Mouse (Mus musculus): ENCODE measurements at regions not wholly inside any gene's neighbourhood (a gene's known extent, or its start where the extent isn't known, plus 50 kb on each side); places are given as distances from the start of the nearest gene placed in this dataset.

DNA sequence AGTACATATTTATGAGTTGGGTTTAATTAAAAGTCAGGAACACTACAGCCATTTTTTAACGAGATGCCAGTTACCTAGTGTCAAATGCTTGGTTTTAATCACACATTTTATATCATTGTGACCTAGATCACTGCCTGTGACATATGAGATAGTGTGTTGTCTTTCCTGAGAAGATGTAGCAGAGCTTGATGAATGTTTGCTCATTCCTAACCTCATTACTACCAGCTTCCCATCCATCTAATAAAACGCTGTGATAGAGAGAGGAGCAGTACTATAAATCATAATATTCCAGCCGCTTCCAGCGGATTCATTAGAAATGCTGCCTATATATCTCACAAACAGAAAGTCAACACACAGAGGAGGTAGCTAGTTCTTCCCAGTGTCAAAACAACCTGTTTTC, 163.6 kb downstream of the Aldoart1 start:
- DNase-seq, result no peak

DNA sequence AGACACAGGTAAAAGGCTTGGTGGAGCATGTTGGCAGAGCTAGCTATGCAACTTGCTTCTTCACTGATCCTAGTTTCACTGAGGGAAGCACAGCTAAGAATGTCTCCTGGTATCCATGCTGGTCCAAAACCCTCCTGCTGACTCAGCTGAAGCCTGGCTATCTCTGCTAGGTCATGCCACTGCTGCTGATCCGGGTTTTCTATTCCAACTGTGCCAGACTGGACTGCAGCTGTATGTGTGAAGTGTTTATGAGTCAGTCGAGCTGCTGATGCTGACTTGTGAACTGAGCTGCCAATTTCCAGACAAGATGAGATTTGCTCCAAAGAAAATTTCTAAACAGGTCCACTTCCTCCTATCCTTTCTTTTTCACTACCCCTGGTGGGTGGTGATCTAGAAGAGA, 178.4 kb downstream of the Aldoart1 start:
- no peak for DNase-seq

DNA sequence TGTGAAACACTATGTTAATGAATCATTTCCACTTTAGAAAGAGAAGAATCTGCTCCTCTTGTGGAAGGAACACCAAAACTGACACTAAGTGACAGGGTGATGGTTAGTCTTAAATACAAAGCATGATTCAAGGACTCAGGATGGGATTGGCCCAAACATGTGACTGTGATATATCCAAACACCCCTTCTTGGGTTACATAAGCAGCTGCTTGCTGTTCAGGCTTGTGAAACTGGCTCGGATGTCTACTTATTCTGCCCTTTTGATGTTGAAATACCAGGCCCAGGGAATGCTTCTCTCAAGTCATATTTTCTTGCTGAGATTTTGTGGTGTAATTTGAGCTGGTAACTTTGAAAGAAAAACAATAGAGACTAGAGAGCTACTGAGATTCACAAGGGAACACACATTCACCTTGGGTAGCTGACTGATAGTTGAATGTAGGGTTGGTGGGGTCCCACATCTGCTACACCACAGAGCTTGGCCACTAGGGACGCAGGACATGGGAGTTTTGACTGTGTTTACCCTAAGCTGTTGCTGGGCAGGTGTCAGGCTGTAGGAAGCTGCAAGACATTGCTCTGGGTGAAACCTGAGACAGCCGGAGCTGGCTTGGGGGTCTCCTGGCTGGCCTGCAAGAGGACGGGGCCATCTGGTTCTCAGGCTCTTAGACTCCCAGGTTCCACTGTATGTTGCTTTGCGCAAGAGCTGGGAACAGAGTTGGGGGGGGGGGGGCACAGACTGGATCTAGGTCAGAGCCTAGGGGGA, 180.6 kb downstream of the Aldoart1 start:
- no peak for DNase-seq

DNA sequence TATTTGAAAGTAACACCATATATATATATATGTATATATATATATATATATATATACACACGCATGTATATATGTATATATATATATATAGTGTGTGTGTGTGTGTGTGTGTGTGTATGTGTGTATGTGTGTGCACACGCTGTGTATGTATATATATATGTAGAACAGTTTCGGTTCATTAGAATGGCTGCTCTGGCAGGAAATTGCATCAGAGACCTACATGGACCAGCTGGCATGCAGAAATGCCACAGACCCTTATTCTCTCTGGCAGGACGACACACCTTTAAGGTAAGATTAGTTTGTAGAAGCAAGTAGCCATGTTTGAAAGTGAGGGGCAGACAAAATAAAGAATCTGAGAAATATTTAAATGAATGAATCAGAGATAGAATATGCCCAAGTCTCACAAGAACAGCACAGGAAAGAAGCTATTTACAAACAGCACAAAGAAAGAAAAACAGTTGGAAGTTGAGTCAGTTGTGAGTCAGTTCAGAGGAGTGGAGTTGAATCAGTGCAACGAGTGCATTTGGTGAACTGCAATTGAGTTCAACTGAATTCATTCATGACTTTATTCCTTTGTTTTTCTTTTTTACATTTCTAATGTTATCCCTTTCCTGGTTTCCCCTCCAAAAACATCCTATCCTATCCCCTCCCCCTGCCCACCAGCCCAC, 182.5 kb downstream of the Aldoart1 start:
- no peak for DNase-seq

DNA sequence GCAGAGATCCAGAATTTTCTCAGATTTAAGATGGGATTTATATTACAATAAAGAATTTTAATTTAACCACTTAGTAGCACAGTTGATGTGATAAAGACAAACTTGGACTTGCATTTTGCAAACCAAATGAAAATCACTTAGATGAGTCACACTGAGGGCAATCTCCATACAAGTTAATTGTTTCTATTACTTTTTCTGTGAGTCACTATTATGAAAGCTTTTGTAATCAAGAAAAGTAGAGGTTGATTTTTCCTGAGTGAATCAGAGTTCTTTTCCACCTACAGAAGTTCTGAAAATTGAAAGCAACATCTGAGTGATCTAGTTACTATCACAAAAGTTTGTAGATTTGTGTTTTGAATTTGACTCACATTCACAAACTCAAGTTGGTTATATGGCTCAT, 188.1 kb downstream of the Aldoart1 start:
- DNase-seq, result no peak

DNA sequence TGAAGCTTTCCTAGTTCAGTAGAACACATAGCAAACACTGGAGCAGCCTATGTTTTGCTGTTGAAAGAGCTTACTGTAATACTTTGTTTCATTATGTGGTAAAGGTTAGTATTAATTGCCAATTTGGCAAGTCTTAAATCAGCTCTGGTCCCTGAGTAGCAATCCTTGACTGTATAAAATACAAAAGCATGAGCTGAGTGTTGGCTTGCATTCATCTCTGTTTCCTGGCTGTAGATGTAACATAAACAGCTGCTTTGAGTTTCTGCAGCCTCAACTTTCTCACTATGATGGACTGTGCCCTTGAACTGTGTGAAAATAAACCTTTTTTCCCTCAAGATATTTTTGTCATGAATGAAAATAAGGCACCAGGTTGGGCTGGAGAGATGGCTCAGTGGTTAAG, 190.0 kb downstream of the Aldoart1 start:
- no peak for DNase-seq

DNA sequence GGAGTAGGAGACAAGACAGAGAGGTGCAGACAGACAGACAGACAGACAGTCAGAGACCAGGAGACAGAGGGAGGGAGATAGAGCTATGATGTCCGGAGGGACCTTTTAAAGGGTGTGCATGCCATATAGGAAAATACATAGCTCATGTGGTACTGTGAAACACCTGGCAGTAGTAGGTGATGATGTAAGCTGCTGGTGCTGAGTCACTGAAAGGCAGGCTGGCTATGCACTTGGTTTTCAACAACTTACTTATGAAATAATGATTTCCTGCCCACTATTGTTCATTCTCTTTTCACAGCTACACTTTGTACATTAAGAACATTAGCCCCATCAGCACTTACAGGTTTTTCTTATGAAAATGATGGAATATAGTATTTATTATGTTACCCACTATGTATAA, 196.2 kb downstream of the Aldoart1 start:
- no peak for DNase-seq

DNA sequence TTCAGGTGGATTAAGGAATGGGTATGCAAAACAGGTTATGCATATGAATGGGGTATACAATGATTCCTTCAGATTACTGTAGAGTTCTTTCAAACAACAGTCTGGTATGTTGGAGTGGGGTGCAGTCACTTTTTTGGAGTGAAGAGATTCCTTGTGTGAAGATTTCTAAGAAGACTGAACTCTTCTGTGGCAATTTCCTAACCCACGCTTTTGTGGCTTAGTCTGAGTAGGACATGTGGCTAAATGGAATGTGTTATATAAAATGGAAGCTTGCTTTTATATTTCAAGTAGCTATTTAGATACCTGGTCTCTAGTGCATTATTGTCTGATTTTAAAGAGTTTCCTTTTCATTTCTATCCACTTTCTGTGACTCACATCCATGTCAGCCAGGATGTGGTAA, 205.3 kb downstream of the Aldoart1 start:
- DNase-seq, result no peak

DNA sequence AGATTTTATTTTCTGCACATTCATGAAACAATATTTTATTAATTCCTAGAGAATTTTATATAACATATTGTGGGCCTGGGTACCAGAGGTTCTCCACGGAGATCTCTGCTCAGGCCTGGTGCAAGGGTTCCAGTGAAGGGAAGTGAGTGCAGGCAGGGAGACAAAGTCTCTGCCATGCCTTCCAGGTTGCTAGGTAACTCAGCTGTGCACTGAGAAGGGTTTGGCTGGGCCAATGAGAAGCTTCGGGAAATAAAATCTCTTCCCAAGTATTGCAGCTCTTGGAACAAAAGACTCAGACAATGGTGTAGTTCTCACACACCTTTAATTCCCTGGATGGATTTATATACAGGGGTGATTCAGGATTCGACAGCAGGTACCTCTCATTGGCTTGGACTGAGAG, 223.0 kb downstream of the Aldoart1 start:
- DNase-seq, result no peak

DNA sequence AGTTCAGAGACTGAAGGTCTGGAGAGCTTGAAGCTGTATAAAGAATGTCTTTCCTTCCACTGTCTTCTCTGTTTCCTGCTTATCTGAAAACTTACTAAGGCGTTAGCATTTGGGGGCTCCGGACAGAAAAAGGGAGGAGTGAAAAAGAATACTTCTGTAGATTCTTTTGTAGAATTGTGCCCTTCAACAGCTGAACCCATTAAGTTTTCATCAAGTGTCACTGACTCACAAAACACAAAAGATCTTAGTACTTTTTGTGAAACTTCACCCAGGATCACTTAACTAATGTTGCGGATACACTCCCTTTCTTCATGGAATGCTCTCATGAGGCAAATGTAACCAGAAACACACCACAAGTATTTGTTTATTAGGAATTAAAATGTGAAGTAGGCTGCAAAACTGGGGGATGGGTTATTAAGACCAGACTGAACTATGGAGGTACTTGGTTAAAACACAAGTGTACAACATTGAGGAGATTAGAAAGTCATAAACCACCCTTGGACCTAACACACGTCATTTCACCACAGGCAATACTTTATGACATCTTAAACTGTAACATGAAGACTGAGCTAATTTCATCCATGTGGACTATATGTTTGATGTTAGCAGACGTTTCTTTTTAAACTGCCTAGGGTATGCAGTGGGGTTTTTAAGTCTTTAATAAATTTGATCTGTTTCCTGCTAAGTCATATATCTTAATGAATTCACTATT, 225.1 kb downstream of the Aldoart1 start:
- no peak for DNase-seq

DNA sequence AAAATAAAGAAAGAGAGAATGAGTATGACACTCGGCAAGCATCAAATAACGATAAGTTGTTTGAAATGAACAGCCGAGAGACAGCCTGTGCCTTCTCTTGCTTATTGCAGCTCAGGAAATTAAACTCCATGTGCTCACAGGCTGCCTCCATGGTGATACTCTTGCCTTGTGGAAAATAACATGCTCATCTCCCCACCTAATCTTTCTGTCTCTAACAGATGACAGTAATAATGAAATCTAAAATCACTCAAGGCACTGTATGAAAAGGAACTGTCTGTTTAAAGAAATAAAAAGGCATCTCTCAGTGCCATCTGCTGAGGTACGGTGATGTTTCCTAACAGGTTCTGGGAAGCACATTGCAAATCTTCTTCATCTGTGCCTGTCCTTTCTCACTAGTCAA, 247.3 kb downstream of the Aldoart1 start:
- no peak for DNase-seq

DNA sequence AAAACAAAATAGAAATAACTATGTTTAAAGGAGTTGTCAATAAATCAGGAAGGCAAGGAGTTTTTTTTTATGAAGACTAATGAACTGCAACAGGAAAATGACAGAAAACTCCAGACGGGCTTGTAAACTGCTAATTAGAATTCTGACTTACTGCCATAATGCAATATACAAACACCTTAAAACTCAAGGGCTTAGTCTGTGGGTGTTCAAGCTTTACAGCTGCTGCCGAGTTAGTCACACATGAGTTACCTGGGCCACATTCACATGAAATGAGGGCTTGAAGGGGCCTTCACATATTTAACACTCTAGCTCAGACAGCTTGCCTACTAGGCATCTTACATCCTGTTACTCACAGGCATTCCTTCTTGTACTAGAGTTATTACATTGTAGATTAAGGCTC, 256.9 kb downstream of the Aldoart1 start:
- no peak for DNase-seq

DNA sequence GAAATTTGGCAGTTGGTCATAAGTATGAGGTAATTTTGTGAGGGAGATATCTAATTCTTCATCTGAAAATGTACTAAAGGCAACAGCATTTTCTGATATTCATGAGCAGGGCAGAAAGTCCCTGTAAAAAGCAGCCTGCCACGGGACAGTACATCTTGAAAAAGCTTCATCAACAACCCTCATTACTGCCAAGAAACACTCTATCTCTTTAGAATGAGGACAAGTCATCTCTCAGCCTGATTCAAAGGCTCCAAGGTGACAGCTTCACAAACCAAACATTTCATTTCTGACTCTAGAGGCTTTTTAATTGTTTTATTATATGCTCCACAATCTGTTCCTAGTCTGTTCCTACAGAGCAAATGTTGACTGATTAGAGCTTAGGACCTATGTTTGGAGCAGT, 260.3 kb downstream of the Aldoart1 start:
- DNase-seq, result no peak

DNA sequence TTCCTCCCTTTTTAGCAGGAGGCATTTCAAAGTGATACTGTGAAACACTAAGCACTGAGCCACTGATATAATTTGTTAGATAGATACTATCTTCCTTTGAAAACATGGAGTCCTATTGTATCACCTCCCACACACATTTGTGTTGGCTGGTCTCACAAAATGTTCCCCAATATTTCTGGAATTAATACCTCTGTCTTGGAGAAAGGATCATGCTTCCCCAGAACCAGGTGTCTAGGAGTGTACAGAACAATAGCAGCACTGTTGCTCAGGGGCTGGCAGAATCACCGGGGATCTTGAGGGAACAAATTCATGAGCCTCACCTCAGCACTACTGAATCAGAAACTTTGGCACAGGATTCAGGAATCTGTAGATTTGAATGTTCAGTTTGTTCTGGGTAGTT, 277.5 kb downstream of the Aldoart1 start:
- no peak for DNase-seq

DNA sequence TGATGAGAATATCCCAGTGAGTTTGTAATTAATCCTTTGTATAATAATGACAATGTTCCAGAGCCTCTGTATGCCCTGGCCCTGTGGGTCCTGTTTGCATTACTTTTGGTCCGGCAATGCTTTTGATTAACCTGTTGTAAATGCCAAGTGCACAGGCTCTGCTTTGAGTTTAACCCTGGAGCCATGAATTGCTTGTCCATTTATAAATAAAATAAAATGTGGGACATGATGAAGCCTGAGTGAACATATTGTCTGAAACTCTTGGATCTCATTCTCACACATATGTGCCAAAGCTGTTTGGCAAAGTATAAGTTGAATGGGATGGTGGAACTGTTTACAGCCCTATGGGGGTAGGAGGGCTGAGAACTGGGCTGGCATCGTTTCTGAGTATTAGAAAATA, 280.5 kb downstream of the Aldoart1 start:
- no peak for DNase-seq

DNA sequence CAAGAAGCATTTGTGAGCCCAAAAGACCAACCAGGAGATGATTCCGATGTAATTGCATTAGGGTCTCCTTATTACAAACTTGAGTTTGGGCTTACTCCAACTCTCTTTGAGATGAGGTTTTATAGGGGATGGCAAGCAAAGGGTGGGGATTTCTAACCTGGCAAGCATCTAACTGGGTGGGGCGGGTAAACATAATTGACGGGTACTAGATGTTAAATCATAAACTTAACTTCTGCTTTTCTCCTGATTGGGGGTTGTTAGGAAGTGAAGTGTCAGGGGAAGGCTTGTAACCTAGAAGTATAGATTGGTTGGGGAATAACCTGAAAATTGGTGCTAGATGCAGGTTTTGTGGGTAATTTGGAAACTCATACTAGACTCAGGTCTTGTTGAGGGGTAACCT, 287.2 kb downstream of the Aldoart1 start:
- no peak for DNase-seq

DNA sequence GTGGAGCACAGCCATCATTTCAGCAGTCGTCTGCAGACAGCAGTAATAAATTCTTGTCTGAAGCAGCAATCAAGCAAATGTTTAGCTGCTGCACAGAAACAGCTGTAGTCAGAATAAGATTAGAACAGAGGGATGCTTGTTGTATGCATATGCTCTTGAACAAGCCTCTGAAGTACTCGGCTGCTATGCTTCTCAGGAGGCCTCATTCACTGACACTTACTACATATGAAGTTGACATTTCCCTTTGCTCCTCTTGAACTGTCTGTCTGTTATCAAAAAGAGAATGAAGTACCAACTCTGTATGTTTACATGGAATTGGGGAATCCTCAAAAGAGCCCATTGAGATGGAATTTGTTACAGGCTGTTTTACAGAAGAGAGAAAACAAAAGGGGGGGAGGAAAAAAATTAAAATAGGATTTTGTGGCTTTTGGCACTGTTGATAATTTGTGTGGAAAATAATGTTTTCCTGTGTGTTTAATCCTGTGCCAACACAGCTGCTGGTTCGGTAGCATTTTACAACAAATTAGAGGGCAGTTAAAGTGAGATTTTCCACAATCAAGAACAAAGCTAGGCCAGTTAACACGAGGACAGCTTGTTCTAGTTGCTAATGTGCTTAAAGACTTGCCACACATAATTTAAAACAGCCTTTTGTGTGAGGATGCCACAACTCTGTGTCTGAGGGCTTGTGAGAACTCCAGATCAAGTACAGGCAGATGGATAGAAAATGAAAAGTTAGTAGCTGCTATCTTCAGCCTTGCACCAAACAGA, 289.3 kb downstream of the Aldoart1 start:
- DNase-seq, result no peak

DNA sequence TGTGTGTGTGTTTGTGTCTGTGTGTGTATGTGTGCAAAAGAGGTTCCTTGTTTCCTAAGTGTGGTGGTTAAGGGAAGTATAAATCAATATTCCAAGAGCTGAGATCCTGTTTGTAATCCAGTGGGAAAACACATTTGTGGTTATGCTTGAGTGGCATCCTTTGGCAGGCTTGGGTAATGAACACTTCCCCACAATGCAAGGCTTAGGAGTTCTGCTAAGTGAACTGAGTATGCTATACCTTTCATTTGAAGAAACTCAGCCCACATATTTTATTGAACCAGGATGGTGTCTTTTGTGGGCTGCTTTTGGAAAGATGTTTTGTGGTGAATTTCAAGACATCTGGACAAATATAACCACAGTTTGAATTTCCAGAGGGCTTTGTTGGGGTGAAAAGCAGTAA, 298.2 kb downstream of the Aldoart1 start:
- peak in 1 of 2 experiments; percentile 2 for DNase-seq

DNA sequence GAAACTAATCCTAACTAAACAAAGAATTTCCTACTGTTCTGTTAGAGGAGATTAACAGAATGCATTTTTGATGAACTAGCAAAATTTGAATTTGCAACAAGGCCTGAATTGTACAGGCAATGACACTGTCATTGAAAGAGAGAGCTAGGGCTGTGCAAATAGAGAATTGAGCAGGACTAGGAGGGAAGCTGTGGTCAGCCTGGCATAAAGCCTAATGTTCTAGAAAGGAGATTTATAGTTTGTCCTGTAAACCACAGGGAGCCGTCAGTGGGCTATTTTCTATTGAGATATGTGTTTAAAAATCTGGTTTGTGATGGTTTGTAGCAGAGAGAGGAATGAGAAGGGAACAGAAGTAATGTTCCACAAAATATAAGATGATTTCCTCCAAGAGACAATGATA, 317.9 kb downstream of the Aldoart1 start:
- peak in 1 of 2 experiments; percentile 5 for DNase-seq

DNA sequence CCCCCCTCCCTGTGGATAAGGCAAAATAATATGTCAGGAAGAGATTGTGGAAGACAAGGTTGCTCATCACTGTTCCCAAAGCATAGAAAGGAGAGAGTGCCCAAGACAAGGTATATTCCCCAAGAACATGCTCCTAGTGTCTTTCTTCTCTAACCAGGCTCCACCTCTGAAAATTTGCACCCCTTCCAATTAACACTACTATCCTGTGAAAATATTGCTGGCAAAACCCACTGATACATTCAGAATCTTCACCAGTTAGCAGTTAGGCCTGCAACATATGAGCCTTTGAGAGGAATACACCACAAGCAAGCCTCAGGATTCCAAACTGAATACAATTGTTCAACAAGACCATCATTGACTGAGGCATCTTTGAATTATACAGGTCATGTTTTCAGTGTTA, 323.9 kb upstream of the Tle1 start:
- no peak for DNase-seq

DNA sequence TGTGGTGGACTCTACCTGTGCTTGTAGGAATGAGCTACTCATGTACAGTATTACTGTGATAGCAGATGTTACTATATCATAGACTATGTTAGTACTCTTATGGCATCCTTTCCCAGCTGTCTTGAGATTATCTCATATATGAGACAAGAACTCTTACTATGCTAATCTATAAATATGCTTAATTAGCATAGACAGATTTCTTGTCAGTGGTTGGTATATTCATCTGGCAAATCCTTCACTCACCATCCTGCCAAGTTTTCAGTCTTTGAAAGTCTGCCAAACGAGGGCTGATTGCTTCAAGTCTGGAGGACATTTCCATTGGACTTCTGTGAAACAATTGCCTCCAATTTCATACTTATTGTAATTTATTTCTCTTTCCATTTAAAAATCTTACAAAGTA, 323.4 kb upstream of the Tle1 start:
- no peak for DNase-seq

DNA sequence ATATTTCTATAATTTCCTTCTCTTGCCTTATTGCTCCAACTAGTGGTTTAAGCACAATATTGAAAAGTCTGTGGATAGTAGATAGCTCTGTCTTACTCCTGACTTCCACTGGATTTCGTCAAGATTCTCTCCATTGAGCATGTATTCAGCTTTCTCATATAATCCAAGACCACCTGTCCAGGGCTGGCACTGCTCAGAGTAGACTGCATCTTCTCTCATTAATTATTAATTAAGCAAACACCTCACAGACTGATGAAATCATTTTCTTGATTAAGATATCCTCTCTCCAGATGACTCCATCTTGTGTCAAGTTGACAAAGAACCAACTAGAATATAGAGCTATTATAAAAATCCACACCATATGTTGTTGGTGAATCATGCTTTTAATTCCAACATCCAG, 310.5 kb upstream of the Tle1 start:
- DNase-seq, result no peak

DNA sequence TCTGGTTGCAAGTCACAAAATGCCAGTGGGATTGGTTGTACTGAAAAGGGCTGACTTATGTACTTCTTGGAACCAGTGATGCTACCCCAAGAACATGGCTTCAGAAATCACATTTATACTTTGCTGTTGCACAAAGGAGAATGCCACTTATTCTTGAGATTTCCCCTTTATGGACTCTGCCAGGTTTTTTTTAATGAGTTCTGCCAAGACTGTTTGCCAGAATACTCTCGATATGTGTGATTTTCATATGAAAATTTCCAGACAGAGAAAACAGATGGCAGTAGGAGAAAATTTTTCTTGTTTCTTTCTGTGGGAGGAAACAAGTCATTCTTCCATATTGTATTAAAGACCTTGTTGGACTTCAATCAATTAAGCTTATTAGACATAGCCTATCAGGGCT, 281.0 kb upstream of the Tle1 start:
- DNase-seq, result no peak
